Mouse (Mus musculus) gonadal fat pad, adult 2 months (tissue): ENCODE measurements around the gene Phf1. TPM values are rescaled to one million over a fixed set of nuclear protein-coding genes. Genes with fewer than 3 reads are reported as not detected.

Experiments used
- DNase-seq: peaks from one replicate; pipeline ENCODE4 v3.0.0-alpha.2; 2012; ENCODE audit warnings: low read depth
- polyA plus RNA-seq: library from polyadenylated mRNA; depleted of rRNA; stranded (reverse); fragments of >200 nt; gene quantifications from 2 replicates; pipeline ENCODE4 v1.2.3, GENCODE M21; 2012

Gene Phf1
- polyA plus RNA-seq, 1 experiment, result 44.1 TPM

DNA sequence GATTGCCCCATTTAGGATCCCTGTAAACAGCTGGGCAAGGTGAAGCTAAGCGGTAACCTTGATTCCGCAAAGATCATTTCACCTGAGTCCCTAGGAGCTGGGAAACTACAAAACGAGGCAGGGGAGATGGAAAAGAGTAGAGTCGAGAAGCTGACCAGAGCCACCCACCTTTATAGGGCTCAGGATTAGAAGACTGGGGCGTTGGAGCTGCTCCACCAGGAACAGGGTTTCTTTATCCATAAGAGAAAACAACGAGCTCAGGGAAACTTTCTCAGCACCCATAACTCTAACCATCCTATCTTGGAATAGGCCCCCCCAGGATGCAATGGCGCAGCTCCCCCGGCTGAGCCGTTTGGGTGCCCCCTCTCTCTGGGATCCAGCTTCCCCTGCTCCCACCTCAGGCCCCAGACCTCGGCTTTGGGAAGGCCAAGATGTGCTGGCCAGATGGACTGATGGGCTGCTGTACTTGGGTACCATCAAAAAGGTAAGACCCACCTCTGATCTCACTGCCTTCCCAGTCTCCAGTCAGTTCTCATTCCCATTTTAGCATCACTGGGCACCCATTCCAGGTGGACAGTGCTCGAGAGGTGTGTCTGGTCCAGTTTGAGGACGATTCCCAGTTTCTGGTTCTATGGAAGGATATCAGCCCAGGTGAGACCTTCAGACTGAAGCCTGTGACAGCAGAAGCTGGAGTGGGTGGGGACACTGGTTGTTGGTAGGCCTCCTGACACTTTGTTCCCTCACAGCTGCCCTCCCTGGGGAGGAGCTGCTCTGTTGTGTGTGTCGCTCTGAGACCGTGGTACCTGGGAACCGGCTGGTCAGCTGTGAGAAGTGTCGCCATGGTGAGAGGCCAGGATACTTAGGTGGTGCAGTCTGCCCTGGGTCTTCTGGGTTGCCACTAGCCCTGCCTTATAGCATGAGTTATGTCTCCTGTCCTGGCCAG, 1.3 kb downstream of the Phf1 start:
- no peak for DNase-seq

DNA sequence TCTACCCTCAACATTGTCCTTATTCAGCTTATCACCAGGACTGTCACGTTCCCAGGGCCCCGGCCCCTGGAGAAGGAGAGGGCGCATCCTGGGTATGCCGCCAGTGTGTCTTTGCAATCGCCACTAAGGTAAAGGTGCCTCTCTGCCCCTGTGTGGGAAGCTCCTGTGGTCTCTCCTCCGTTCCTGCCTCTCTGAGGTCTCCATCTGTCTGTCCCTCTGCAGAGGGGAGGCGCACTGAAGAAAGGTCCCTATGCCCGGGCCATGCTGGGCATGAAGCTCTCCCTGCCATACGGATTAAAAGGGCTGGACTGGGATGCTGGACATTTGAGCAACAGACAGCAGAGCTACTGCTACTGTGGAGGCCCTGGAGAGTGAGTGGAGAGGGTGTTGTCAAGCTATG, 2.2 kb downstream of the Phf1 start:
- no peak for DNase-seq

DNA sequence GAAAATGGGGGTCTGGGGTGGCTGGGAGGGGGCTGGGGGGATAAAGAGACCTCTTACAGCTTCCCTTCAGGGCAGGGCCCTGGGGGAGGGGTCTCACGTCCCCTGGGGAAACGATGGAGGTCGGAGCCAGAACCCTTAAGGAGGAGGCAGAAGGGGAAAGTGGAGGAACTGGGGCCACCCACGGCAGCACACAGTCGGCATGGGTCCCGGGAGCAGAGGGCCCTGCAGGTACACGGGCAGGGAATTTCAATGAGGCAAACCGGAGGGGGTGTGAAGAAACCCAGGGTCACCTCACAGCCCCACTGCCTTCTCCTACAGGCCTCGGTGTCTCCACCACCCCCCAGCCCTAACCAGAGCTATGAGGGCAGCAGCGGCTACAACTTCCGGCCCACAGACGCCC, 3.6 kb downstream of the Phf1 start:
- no peak for DNase-seq

DNA sequence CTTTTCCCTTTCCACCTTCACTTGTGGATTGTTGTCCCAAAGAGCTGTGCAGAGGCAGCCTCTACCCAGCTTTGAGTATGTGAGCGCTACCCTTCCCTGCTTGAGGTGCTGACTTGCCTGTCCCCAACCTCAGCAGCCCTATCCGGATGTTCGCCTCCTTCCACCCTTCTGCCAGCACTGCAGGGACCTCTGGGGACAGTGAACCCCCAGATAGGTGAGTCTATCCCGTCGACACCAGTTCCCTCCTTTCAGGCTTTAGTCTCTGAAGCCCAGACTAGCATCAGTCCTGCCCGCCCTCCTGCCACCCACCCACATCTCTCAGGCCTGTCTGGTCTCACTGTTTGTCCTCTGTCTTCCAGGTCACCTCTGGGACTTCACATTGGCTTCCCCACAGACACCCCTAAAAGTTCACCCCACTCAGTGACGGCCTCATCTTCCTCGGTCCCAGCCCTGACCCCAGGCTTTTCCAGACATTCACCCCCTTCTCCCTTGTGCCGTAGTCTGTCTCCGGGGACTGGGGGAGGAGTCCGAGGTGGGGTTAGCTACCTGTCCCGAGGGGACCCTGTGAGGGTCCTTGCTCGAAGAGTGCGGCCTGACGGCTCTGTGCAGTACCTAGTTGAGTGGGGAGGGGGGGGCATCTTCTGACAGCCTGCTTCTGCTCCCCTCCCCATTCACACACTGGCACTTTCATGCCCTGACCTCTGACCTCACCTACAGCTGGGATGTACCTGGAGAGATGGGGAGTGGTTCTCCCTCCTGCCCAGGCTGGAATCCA, 4.3 kb downstream of the Phf1 start:
- no peak for DNase-seq

DNA sequence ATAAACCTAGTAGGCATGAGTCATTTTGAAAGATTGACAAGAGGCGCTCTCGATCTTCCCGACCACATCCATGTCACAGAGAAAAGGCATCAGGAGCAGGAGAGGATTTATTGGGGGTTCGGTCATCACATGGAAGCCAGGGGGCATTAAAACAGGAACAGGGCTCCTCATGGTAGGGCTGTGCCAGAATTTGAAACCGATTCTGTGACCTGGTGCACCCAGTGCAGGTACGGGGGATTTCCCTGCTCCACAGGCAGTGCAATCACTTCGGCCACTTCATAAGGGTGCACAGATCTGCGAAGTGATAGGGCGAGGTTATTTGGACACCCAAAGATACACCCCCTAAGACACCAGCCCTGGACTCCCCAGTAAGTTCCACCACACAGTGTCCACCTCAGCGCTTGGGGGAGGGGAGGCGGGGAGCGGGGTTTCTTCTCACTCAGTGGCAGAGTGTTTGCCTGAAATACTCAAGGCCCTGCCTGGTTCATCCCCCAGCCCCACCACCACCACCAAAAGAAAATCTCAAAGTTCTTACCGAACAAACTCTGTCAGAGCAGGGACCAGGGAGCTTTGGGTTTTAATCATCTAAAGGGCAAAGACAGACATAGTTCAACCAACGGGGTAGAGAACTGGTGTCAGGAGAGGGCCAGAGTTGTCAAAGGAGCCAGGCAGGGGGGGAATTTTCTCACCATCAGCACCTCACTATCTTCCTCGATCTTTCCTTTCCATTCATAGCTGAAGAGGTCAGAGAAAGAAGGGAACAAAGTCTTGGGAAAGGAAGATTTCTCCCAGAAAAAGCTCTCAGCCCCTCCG, 5.2 kb downstream of the Phf1 start:
- no peak for DNase-seq

DNA sequence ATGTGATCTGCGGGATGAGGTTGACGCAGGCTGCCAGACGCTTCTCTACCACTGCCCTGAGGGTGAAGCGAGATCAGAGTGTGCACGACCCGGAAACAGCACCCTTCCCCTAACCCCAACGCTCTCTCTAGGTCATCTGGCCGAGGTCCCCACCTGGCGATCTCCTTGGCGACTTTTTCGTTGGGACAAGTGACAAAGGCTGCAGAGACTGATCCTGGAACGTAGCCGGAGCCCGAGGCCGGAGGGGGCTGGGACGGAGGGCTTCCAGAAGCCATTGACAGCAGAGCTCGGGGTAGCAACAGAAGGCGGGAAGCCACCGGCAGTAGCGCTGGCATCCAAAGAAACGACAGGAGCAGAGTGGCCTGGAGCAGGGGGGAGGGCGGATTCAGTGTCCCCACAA, 5.9 kb downstream of the Phf1 start:
- DNase-seq, result no peak

DNA sequence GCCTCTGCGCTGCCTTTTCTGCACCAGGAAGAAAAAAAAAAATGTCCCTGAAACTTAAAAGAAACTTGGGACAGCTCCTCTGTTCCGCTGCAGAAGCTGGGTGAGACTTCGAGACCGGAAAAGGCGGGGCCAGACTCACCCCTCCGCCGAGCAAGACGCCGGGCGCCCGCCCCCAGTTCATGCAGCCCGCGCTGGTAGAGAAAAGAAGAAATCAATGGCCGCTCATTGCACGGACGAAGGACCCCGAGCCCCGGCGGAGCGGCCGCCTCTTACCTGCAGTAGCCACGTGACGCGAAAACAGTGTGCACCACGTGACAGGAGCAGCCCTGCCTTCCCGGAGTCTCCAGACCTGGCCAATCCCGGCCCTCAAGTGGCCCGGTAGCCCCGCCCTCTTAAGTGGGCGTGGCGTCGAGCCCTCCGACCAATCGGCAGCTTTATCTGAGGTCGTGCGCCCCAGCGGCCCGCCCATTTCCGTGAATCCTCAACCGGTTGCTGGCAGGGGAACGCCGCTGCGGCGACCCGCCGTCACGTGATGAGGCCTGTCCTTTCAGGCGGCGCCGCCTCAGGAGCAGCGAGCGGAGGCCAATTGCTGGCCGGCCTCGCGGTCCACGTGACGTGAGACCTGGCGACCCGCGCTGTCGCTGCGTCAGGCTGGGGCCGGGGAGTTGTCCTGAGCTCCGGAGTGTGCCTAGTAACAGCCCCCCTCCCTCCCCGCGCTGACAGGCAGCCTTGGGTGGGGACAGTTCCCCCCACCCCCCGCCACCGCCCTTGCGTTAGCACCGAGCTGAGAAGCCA, 6.5 kb downstream of the Phf1 start, which contains the start of gene Cuta:
Gene Cuta, minus strand, starts transcription at position 392 of the 795 bp plus-strand sequence.
- peak; percentile 88 for DNase-seq

DNA sequence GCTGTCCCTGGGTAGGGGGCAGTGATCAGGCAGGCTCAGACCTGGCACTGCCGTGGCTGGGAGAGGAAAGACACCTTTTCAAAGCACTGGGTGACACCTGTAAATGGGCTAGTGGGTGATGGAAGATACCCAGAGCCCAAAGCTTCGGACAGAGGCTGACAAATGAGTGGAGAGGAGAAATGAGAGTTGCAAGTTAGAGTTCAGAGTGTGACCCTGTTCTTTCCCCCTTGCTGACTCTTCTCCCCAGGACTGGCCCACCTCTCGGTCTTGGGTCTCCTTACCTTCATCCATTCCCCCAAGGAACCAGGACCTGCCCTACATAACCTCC, 7.1 kb downstream of the Phf1 start:
- no peak for DNase-seq

DNA sequence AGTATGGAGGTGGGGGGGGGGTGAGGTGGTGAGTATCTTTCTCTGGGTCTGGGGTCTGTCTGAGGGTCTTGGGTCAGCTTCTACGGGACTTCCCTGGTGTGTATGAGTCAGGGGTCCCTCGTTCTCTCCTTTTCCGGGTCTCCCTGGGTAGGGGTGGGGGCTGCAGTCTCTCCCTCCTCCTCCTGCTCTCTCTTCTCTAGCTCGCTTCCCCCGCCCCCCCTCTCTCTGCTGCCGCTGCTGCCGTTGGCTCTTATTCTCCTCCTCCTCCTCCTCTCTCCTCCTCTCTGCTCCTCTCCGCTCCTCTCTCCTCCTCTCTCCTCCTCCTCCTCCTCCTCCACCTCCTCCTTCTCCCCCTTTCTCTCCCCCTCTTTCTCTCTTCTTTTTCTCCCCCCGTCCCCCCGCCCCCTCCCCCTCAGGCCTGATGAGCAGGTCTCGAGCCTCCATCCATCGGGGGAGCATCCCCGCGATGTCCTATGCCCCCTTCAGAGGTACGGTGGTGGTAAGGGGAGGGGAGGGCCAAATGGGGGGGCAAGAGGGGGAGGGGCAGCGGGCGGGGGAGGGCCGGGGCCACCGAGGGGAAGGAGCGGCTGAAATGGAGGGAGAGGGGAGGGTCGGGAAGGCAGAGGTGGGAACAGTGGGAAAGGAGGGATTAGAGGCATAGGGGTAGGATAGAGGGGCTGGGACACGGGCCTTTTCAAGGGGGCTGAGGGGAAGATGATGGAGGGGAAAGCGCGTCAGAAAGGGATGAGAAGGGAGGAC, 8.4 kb downstream of the Phf1 start, which contains the start of gene Syngap1:
Gene Syngap1, plus strand, starts transcription at position 223 of the 759 bp plus-strand sequence.
- no peak for DNase-seq

DNA sequence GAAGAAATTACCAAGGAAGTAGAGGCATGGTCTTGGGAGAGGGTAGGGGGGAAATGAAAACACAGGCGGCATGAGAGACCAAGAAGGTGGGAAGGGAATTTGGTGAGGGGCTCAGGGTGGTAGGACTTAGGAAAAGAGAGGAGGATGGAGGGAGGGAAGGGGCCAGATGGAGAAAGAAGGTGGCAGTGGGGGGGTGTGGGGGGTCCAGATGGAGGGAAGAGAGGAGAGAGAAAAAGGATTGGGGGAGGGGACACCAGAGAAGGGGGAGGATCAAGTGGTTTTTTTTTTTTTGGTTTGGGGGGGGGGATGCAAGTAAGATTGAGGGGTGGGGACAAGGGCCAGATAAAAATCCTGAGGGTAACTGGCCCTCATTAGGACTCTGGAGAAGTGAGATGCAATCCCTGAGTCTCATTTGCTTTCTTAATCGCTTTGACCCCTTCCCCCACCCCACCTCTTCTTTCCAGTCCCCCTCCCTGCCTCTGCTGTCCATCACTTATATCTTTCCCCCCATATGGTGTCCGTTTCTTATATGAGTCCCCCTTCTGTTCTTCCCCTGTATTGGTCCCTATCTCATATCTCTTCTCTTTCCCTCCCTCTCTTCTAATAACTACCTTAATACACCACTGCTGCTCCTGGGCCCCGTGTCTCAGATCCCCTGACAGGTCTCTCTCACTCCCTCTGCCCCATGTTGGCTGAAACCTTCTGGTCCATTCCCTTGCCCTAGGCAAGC, 9.2 kb downstream of the Phf1 start:
- DNase-seq, result no peak

DNA sequence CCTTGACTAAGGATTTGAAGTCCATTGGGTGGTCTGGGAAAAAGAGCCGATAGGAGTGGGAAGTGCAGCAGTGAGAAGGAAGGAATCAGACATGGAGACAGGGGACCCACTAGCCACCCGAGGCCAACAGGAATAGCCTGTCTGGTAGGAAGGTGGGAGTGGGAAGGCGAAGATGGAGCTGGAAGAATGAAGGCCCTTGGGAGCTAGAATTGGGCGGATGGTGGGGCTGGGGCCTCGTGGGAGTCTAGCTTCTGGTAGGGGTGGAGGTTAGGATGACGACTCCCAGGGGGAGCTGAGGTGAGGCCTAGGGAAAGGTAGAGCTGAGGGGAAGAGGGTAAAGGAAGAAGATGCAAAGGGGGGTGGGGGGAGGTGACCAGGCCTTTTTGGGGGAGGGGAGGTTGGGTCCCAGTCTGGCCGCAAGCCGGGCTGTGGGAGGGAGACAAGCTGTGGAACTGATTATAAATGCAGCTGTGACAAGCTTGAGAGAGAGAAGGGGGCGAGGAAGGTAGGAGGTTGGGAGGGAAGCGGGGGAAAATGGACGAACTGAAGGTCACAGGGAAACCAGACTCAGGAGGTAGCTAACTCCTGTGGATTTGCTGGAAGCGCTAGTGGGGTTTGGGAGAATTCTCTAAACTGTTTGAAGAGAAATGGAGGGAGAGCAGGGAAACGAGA, 13.1 kb downstream of the Phf1 start:
- no peak for DNase-seq

DNA sequence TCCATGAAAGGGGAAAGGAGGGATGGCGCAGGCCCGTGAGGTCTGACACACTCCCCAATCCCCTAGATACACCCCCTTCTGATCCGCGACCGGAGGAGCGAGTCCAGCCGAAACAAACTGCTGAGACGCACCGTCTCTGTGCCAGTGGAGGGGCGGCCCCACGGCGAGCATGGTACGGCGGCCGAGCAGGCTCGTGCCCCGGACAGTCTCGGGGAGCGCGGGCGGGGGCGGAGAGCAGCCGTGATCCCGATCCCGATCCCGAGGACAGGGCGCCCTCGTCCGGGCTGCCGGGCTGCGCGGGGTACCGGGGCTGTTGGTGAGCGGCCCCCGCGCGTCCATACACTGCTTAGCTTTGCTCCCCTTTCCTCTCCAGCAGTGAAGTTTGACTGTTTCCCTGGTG, 13.7 kb downstream of the Phf1 start:
- DNase-seq, result no peak

DNA sequence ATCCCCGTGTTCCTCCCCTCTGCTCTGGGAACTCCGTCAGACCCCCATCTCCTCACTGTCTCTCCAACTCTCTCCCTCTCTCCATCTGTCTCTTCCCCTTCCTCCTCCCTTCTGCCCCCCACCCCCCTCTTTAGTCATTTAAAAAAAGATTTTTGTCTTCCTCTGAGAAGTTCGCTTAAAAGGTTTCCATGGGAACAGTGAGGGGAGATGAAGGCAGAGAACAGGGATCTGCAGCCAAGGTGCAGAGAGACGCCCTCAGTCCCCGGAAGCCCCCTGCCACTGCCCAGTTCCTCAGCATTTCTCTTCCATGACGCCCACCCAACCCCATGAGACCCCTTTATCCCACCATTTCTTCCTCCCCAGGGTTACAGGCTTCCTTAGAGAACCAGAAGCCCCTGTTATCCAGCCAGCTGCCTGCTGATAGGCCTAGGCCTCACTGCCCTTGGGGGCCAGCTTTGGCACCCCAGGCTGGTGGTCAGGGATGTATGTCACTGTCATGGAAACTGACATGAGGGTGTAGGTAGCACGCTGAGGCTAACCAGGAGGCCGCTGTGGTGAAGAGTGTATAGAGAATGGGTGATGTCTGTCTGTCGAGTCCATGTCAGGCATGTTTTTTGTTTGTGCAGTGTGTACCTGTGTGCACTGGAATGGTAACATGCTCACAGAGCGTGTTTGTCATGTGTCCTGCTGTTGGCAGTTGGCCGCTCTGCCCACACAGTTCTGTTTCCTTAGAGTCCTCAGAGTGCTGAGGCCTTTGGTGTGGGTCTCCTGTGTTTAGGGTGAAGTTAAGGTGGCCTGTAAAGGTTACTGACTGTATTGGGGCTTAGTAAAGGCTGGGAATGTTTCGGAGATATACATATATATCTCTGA, 14.6 kb downstream of the Phf1 start:
- no peak for DNase-seq

DNA sequence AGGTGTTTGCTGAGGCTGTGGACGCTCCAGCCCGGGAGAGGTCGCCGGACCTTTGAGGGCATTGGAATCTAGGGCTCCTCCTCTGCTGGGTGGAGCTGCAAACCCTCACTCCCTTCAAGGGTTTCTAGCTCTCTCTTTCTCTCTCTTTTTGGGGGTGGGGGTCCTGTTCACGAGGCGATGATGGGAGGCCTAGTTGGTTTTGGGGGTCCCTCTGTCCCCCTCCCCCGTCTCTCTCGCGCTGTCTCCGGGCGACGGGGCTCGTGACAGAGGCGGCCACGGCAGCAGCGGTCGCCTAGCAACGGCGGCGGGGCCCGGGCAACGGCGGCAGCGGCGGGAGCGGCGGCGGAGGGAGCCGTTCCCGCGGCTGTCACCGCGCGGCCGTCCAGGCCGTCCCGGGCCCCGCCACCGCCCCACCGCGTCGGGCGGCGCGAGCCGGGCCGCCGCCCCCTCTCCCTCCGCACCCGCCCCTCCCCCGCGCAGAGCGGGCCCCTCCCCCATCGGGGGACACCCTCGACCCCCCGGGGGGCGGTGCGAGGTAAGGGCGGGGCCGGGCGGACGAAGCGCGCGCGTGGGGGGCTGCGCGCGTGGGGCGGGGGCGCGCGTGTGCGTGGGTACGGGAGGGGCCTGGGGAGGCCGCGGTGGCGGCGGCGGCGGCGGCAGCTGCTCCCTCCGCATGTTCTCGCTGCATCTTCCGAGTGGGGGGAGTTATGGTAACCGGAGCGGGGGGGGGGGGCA, 15.6 kb downstream of the Phf1 start:
- DNase-seq, result no peak

DNA sequence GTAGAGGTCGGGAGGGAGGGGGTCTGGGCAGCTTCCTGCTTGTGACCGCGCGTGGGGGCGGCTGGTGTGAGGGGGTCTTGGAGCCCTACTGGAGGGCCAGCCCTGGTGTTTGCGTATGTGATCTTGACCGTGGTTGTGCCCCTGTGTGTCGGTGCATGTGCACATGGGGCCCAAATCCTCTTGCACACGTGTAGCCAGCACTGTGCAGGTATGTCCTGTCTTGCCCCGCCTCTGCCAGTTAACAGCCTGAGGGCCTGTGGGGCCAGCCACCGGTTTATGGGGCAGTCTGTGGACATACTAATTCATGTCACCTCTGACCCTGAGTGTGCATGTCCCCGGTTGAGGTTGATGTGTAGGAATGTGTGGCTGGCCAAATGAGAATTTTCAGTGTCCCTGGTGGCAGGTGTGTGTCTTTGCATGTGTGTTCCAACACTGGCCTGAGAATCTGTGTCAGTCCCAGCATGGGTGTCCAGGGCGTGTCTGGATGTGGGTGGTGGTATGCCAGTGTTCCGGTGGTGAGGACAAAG, 16.3 kb downstream of the Phf1 start:
- DNase-seq, result no peak

DNA sequence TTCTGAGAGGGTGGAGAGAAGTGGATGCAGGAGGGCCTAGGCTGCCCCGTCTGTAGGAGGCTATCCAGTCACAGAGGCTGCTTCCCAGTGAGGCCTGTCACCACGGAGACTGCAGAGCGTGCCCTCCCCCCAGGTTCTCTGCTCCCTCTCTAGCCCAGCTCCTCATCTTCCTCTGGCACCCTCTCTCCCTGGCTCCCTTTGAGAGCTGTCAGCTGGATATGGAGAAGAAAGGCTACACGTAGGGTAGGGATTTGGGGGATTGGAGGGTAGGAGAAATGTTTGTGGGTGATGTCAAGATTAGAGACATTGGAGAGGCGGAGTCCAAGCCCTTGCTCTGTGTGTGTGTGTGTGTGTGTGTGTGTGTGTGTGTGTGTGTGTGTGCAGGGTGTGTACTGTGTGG, 17.0 kb downstream of the Phf1 start:
- DNase-seq, result no peak

DNA sequence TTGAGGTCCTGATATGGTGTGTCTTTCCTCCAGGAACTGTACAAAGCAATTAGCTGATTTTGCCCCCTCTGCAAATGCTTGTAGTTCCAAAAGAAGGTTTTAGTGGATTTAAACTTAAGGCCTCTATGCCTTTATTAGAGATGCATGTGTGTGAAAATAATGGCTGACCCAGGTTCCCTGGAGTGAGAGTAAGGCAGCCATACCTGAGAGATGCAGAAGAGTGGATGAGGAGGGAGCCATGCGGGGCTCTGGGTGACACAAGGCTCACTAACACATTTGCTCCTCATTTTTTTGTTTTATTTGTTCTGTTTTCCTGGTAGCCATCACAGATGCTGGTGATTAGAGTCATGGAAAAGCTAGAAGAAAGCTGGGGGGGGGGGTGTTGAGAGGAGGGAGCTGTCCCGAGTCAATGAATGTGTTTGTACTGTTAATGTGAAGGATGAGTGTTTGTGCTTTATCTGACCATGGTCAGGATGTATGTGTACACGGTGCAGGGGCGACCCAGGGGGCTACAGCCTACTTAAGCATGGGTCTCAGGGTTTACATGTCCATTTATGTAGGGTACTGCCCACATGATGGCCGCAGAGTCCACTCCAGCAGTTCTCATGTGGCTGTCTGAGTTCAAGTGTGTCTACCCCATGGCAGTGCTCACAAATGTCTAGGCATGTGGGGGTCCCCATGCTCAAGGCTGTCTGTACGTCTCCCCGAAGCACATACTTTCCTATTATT, 17.9 kb downstream of the Phf1 start:
- no peak for DNase-seq
